Mouse (Mus musculus): ENCODE measurements around the gene Stac.

Stac gene

GRCm38 (mm10) chr9:111606603-111607002, 83.5 kb downstream of the Stac start:
- no peak for DNase-seq (ENCODE audit: low spot score)

- no peak for DNase-seq (ENCODE audit: low spot score)
Measured at GRCm38 (mm10) chr9:111587527-111587926, 102.6 kb downstream of the Stac start.

DNA sequence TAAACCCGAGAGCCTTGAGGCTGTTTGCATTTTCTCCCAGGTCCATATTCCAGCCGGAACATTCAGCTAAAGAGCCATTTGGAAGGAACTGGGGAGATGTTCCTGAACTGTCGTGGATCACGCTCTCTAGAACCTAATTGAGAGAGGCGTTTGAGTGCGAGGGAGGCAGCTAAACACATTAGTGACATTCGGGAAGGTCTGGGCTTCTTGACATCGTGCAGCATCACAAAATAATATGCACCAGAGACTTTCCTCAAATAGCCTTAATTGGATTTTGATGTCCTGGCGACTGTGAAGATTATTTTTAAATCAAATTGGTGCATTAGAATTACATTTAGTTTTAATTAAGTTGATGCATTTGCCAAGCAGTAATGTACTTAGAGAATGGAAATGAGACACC, 111.4 kb downstream of the Stac start:
- no peak for DNase-seq (ENCODE audit: low spot score)

- DNase-seq (ENCODE audit: low spot score), result no peak
Measured at GRCm38 (mm10) chr9:111577453-111577852, 112.7 kb downstream of the Stac start.

DNA sequence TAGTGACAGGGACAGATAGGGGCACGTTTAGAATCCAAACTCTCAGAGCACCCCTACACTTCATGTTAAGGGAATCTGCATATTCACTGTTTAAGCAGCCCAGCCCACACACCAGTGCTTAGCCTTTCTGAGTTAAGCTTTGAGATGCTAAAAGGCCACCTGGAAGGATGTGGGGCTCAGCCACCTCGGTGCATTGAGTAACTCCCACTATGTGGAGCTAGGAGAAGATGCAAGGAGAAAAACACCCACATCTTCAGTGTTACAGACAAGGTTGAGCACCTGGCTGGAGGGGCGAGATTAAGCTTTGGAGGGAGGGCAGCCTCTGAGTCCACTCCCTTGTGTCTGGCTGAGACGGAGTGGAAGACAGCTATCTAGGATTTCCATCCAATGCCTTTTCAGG, 114.3 kb downstream of the Stac start:
- no peak for DNase-seq (ENCODE audit: low spot score)

DNA sequence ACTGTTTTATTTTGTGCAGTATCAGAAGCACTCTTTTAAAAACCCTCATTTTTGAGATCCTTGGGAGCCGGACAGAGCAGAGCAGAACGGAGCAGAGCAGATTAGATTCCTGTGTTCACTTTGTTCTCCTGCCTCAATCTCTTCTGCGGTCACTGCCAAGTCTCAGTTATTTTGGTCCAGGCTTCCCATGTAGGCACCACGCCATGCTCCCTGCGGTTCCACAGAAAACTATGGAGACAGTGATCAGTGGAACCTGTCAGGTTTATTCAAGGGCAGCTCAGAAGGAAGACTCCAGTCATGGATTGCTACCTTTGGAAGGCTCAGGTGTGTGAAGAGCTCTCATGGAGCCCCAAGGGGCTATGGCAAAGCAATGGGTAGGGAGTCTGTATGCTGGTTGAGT, 116.3 kb downstream of the Stac start:
- DNase-seq (ENCODE audit: low spot score), result no peak

DNA sequence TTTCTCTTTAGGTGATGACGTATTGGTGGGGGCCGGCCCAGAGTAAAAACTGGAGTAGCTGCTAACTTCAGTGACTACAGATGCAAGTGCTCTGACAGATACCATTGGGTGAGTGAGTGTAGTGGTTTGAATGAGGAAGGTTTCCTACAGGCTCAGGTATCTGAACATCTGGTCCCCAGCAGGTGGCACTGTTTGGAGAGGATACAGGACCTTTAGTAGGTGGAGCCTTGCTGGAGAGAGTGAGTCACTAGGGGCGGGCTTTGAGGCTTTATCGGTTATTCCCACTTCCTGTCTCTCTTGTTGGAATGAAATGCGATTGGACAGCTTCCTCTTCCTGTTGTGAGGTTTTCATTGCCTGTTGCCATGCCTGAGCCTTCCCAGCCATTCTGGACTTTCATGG, 118.5 kb downstream of the Stac start:
- DNase-seq (ENCODE audit: low spot score), result no peak

- DNase-seq (ENCODE audit: low spot score), result no peak
Measured at GRCm38 (mm10) chr9:111564176-111564575, 126.0 kb downstream of the Stac start.

GRCm38 (mm10) chr9:111563226-111563625, 126.9 kb downstream of the Stac start:
- no peak for DNase-seq (ENCODE audit: low spot score)

- DNase-seq (ENCODE audit: low spot score), result no peak
Measured at GRCm38 (mm10) chr9:111562217-111562988, 127.7 kb downstream of the Stac start.

- DNase-seq (ENCODE audit: low spot score), result no peak
Measured at GRCm38 (mm10) chr9:111556699-111557098, 133.4 kb downstream of the Stac start.

GRCm38 (mm10) chr9:111552865-111553264, 137.3 kb downstream of the Stac start:
- no peak for DNase-seq (ENCODE audit: low spot score)

DNA sequence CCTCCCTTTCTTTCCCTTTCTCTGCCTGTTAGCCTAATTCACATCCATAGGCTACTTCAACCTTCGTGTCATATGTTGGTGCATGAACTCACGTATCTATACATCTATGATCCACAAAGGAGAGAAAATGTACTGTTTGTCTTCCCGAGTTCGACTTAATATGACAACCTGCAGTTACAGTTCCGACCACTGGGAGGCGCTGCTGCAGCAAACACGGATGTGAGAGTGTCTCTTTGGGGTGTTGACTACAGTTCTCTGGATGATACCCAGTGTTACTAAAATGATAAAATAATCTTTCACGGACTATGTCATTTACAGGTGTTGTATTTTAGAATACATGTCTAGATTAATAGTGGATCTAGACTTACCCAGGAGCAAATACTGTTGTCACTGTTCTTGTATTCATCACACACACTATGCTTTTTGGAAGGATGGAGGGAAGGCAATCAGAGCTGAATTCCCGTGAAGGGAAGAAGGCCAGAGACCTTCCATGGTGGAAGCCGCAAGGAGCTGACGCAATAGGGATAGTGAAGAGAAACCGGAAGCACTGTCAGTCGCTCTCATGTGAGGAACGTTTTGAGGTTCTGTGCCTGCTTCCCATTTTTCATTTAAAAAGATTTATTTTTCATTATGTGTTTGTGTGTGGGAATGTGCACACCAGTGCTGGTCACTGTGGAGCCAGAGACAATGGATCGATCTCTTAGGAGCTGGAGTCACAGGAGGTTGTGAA, 138.5 kb downstream of the Stac start:
- DNase-seq (ENCODE audit: low spot score), result peak; percentile 58

- DNase-seq (ENCODE audit: low spot score), result no peak
Measured at GRCm38 (mm10) chr9:111550963-111551321, 139.2 kb downstream of the Stac start.

DNA sequence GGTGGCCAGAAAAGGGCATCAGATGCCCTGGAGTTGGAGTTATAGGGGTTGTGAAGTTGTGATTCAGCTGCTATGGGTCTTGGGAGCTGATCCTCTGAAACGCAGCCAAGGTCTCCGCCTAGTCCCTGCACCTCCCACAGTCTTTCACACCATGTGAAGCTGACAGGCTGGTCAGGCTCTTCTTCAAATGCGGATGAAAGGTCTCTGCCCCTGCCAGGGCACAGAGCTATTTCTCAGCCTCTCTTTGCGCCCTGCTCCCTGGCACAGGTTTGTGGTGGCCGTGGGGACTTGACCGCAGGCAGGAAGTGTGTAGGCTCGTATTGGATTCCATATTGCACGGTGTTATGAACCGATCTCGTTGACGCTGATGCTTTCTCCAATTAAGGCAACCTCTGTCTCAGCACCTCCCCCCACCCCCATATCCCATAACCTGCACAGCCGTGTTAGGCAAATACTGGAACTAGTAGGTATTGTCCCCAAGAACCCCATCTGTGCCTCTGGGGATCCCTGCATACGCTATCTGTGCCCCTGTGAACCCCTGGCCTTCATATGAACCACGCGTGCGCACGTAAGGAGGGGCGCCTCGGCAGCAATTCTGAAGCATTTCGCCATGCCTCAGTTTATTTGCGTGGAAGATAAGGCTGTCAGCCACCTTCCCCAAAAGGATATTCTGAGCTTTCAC, 139.7 kb downstream of the Stac start:
- no peak for DNase-seq (ENCODE audit: low spot score)

DNA sequence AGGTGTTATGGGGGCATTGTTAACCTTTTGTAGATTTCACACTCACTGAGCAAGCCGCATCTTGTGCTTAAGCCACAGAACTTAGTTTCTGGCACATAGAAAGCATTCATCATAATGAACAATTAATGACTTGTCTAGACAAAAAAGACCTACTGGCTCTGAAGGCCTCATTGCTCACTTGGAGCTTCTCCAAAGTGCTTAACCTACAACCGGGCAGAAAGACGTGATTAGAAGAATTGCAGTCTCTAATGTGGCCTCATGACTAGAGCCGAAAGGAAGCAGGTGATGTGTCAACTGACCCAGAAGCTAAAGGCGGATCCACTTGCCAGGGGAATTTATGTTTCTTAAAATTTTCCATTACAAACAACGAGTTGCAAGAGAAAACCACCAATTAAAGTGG, 147.5 kb downstream of the Stac start:
- no peak for DNase-seq (ENCODE audit: low spot score)

DNA sequence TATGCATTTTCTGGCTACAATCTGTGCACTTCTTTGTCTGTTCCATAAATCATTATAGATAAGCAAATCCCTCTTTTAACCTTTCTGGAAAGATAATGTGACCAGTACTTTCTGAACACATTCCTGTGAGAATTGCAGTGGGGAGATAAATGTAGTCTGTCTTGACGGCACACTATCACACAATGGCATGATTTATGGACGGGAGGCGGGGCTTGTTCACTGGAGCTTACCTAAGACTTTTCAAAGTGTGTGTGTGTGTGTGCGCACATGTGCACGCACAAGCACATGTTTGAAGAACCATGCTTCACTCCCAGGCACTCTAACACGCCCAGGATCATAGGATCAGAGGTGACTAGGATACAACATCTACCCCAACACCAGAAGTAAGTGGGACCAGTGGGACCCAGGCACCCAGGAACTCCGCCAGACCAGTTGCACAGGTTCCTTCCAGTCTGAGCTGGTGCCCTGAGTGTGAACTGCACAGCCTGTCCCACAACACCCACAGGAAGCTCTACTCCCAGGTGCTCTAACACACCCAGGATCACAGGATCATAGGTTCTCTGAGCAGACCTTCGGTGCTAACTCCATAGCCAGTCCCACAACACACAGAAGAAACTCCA, 154.6 kb downstream of the Stac start:
- DNase-seq (ENCODE audit: low spot score), result peak; percentile 61

DNA sequence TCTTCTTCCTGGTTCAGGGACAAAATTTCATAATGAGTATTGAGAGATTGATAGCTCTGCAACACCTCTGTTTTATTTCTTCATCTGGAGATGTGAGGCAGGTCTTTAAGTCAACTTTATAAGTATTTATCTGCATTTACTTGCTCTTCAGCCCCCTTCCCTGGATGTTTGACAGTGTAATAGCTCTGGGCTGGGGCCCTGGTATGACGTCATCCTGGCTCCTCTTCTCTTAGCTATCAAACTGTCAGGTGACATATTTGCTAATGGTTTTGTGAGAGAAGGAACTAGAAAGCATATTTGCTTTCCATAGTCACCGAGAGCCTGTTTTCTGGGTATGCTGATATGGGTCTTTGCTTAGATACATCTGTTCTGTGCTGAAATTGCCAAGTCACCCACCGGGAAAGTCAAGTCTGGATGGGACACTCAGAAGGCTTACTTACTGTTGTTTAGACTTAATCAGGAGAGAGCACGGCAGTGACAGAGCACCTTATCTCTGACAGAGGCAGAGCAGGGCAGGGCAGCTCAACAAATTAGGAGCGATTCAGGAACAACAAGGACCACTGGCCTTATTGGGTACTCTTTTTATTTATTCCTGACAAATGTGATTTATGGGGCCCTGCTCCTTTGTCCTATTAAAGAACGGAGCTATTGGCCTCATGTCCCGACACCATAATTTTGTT, 155.3 kb downstream of the Stac start:
- DNase-seq (ENCODE audit: low spot score), result peak; percentile 16

GRCm38 (mm10) chr9:111523871-111524270, 166.3 kb downstream of the Stac start:
- DNase-seq (ENCODE audit: low spot score), result no peak

DNA sequence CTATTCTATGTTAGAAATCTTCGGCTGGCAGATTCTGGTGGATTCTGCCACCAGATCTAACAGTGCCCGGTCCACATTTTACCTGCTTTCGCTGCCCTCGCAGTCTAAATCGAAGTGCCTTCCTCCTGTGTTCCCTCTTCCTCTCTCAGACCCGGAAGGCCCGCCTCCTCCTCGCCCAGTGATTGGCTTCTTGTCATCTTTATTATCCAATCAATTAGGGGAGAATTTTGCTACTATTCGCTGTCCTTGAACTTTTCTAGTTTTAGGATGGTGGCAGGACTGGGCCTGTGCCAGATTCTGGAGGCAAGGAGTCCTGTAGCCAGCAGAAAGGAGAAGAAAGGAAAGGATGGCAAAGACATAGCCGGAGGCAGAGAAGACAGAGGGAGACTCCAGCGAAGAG, 167.0 kb downstream of the Stac start:
- DNase-seq (ENCODE audit: low spot score), result no peak

DNA sequence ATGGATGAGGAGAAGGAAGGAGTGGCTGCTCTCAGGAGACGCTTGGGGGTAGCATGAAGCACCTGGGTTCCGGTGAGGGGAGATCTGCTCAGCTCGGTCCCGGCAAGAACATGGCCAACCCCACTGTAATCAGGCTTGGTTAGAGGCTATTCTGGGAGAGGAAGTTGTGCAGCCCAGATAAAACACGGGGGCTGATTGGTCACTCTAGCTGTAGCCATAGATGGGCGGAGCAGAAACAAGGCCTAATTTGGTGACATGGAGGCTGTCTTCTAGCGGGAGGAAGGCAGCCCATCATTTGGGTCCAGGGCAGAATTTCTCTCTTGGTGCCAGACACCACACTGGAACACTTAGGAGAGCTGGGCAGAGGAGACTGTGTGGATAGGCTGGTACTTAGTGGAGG, 167.9 kb downstream of the Stac start:
- no peak for DNase-seq (ENCODE audit: low spot score)

- DNase-seq (ENCODE audit: low spot score), result no peak
Measured at GRCm38 (mm10) chr9:111515536-111515935, 174.6 kb downstream of the Stac start.

Measured in embryo, embryonic 10 days (tissue).